Mouse (Mus musculus) heart, postnatal 14 days (tissue): ENCODE data around the gene St3gal3. TPM values are rescaled to one million over a fixed set of nuclear protein-coding genes. Genes with fewer than 3 reads are reported as not detected.

Experiments used
- DNase-seq, 2 experiments: peaks; one replicate each; pipeline ENCODE4 v3.0.0; 2021 to 2022
- intact Hi-C: fragments of 180-260 bp; cut with DNase I; formaldehyde crosslinking; loops from one replicate; pipeline ENCODE4 v1.15.1; 2025
- total RNA-seq, 2 experiments: library from RNA; stranded (reverse); gene quantifications; 2 replicates each; pipeline ENCODE4 v1.2.3; 2021

St3gal3 gene
- total RNA-seq, 2 experiments from 2014 or later: 44.5 to 48.1 TPM

GRCm38 (mm10) chr4:118144324-118144723 lies 9.6 kb upstream of the St3gal3 start:
- intact Hi-C loops: no loop called here
- DNase-seq: no peak

- intact Hi-C loops: no loop called here
- DNase-seq: no peak
Measured at GRCm38 (mm10) chr4:118143679-118144078, 9.0 kb upstream of the St3gal3 start.

DNA sequence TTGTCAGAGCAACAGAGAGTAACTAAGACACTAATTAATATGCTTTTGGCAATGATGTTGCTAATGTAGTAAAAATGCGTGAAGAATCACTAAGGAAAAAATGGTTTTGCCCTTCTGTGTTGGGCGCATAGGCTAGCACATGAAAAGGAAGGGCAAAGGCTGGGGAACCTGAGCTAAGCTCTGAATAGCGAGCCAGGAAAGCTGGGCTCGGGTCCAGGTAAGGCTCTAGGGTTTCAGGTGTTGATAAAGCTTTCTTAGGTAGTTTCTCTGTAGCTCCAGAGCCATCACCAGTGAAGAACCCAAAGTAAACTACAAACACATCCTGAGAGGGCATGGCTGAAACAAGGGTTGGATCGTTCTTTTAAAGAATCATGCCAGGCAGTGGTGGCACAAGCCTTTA lies 6.8 kb upstream of the St3gal3 start:
- DNase-seq: no peak
- intact Hi-C loops: no loop called here

DNA sequence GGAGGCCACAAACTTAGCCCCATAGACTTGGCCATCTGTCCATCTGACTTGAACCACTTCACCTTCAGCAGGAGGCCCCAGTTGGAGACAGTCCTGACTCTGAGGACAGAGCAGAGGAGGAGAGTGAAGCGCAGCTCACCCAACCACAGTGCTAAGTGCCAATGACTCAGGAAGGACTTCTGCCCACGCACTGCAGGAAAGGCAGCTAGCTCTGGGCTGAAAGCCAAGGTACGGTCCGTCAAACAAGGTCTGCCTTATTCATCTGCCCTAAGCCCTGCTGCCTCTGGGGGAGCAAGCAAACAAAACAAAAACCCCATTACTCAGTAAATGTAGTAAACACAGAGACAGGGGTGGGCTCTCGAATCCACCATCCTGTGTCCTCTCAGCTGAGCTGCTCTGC lies 4.2 kb upstream of the St3gal3 start:
- peak; percentile 58 to 69 for DNase-seq
- intact Hi-C loops: no loop called here

GRCm38 (mm10) chr4:118137857-118138256 lies 3.1 kb upstream of the St3gal3 start:
- intact Hi-C loops: no loop called here
- no peak for DNase-seq

GRCm38 (mm10) chr4:118137311-118137710 lies 2.6 kb upstream of the St3gal3 start:
- DNase-seq: no peak
- intact Hi-C loops: no loop called here

GRCm38 (mm10) chr4:118135414-118135813 lies 700 bp upstream of the St3gal3 start:
- no peak for DNase-seq
- intact Hi-C loops: no loop called here

GRCm38 (mm10) chr4:118131329-118131728 lies 3.4 kb downstream of the St3gal3 start:
- intact Hi-C loops: no loop called here
- DNase-seq: no peak

DNA sequence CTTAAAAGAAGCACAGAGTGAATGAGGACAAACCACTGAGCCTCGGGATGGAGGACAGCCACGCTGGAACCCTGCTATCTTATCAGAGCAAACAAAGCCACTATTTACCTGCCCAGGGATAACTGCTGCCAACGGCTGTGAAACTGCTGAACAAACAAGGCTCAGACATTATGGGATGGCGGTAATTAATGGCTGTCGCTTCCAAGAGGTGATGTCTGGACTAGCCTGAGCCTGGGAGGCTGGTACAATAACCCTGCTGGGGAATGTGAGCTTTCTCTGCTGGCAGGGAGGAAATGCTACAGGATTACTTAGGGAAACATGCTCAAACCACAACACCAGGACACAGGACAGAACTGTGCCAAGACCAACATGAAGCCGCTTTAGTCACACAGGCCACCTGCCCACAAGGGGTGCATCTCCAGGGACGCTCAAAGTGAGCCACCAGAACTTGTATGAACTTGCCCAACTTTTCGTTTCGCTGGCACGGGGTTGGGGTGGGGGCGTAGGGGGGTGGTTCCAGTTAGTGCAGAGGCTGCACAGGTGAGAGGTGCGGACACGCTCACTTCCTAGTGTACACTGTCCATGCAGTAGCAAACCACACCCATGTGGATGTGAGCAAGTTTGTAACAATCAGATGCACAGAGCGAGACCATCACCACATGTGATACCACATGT lies 11.5 kb downstream of the St3gal3 start:
- intact Hi-C loops: no loop called here

GRCm38 (mm10) chr4:118122078-118122477 lies 12.6 kb downstream of the St3gal3 start:
- DNase-seq: no peak
- intact Hi-C loops: no loop called here

More for the DNA sequence above, 11.5 kb downstream of the St3gal3 start:
- no peak for DNase-seq

- no peak for DNase-seq
- intact Hi-C loops: no loop called here
Measured at GRCm38 (mm10) chr4:118117565-118117964, 17.1 kb downstream of the St3gal3 start.

DNA sequence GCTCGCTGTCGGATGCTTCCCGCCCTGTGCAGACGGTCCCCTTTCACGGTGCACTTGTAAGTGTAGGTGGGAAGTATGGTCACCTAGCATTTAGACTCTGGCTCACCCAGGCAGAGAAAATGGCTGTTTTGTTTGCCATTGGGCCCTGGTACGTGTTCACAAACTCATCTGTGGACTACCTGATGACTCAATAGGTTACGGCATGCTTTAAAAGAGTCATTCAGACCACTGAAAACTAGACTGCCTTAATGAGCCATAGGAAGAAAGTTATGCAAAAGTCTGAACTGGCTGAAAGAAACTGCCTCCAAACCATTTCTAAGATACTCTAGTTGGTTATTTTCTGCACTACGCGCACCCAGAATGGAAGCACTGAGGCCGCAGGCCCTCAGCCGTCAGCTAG lies 18.6 kb downstream of the St3gal3 start:
- no peak for DNase-seq
- intact Hi-C loops: no loop called here

GRCm38 (mm10) chr4:118115132-118115531 lies 19.6 kb downstream of the St3gal3 start:
- DNase-seq: no peak
- intact Hi-C loops: no loop called here

- intact Hi-C loops: no loop called here
- DNase-seq: no peak
Measured at GRCm38 (mm10) chr4:118112601-118113000, 22.1 kb downstream of the St3gal3 start.

DNA sequence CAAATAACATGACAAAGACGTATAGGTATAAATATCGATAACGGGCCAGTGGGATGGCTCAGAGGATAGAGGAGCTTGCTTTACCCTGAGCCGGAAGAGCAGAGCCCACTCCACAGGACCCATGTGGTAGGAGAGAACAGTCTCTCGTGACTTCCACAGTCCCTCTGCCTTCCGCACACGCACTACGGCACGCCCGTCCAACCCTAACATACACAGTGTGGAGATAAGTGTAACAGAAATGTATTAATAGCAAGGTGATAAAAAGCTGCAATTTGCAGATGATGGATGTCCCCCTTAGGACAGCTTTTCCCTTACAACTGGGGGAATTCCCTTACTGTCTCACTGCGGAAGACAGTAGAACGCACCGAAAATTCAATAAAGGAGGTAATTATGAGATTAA lies 25.1 kb downstream of the St3gal3 start:
- DNase-seq: no peak
- intact Hi-C loops: no loop called here

DNA sequence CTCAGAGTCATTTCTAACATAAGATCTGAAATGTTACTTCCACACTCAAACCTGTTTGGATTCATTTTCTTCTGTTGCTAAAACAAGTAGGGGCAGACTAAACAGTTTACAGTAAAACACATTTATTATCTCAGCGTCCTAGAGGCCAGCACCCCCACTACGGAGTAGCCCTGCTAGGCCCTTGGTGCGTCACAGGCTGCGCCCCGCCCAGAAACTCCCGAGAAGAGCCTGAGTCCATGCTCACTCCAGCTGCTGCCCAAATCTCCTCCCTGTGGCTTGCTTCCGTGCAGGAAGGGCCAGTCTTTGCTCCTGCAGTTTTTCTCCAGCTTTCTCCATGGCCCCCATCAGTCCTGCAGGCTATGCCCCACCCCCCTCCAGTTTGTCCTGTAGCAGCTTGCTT lies 25.9 kb downstream of the St3gal3 start:
- DNase-seq: peak; percentile 43 to 58
- intact Hi-C loops: no loop called here

DNA sequence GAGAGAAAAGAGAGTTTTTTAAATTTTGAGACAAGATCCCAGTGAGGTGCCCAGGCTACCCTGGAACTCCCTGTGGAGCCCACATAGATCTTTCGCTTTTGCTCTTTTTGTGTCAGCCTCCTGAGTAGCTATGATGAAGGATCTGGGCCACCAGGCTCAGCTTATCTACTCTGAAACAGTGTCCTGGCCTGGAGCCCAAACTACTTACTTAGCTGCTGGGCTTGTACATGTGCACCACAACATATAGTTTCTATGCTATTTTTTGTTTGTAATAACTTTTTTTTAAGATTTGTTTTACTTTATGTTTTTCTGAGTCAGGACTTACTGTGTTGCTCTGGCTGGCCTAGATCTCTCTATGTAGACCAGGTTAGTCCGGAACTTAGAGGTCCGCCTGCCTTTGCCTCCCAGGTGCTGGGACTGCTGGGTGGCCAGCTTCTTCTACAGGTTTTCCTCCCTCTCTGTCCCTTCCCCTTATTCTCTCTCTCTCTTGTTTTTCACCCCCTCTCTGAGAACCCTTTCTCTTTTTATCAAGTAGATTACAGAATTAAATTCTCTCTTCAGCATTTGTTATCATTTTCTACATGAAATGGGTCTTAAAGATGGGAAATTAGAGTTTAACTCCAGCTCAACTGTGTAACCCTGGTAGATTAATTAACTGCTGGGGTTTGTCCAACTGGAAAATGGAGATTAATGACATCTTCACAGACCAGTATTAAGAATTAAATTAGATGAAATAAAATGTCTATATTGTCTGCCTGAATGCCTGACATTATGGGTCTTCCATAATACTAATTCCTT lies 29.3 kb downstream of the St3gal3 start:
- intact Hi-C loops: no loop called here
- no peak for DNase-seq

GRCm38 (mm10) chr4:118103280-118103830 lies 31.4 kb downstream of the St3gal3 start:
- no peak for DNase-seq
- intact Hi-C loops: no loop called here

DNA sequence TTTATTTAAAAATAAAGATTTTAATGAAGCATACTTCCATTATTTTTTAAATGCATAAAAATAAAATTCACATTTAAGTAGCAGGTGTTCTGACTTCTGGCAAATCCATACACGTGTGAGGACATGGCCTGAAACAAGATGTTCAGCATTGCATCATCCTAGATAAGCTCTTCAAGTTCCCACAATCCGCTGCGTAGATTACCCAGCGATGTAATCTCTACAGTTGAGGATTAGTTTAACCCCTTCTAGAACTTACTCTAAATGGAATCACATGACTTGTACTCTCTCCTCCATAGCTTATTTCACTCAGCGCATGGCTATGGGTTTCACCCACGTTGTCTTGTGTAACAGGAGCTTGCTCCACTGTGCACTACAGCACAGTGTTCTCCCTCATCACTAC lies 33.2 kb downstream of the St3gal3 start:
- intact Hi-C loops: no loop called here
- no peak for DNase-seq

GRCm38 (mm10) chr4:118099637-118100364 lies 34.9 kb downstream of the St3gal3 start:
- DNase-seq: no peak
- intact Hi-C loops: no loop called here

DNA sequence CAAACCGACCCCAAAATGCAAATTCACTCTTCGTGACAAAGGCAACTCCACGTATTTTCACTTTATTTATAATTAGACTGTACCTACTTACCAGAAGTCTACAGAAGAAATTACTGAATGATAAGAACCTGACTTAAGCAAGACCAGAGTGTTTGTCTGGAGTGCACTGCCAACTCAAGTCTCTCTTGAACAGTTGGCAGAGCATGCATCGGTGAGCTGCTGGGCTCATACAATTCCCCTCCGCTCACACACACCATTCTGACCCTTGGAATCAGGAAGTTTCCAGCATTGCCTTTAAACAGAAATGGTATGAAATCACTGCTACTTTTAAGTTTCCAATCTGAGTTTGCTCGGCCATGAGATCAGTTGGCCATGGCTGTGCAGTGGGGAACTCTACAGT lies 36.1 kb downstream of the St3gal3 start:
- intact Hi-C loops: no loop called here
- no peak for DNase-seq
